Mouse (Mus musculus) B cell, adult 67 days (primary cell): ENCODE results near the gene Tpd52l2. TPM values are rescaled to one million over a fixed set of nuclear protein-coding genes. Genes with fewer than 3 reads are reported as not detected.

Experiments
- total RNA-seq, 2 experiments: library from RNA; stranded (reverse); gene quantifications; 4 replicates each; pipeline ENCODE4 v1.2.4; 2023

Tpd52l2 gene
- total RNA-seq = 10 to 100 TPM; 83.2 to 83.7 TPM

GRCm38 (mm10) chr2:181496831-181497547 lies at the start of gene Tpd52l2:
TSS of gene Tpd52l2 (plus strand) at chr2:181497142.

GRCm38 (mm10) chr2:181459153-181459672 lies 37.7 kb upstream of the Tpd52l2 start, which contains the start of gene Zbtb46:
TSS of gene Zbtb46 (minus strand) at chr2:181459426.

DNA sequence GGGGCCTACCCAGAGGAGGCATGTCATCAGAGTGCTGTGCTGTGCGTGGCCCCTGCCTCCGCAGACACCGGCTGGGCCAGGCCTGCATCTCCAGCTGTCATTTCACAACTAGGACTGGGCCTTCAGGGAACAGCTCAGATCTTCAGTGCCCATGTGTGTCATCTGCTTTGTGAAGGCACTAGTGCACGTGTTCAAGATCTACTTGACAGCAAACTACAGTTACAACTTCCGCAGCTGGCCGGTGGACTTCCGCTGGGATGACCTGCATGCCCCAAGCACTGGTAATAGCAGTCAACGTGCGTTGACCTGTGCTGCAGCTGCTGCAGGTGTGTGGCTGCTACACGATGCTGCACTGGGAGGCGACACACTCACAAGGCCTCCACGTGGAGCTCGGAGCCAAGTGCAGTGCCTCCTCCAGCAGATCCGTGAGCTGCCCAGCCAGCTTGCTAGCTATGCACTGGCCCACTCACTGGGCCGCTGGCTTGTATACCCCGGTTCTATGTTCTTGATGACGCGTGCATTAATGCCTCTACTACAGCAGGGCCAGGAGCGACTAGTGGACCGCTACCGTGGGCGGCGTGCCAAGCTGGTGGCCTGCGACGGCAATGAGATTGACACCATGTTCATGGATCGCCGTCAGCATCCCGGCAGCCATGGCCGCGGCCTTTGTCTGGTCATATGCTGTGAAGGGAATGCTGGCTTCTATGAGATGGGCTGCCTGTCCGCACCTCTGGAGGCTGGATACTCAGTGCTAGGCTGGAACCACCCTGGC lies 3.6 kb upstream of the Tpd52l2 start, which contains the start of gene Abhd16b:
Gene Abhd16b (plus strand): TSS at position 51 of the 772 bp plus-strand sequence.

DNA sequence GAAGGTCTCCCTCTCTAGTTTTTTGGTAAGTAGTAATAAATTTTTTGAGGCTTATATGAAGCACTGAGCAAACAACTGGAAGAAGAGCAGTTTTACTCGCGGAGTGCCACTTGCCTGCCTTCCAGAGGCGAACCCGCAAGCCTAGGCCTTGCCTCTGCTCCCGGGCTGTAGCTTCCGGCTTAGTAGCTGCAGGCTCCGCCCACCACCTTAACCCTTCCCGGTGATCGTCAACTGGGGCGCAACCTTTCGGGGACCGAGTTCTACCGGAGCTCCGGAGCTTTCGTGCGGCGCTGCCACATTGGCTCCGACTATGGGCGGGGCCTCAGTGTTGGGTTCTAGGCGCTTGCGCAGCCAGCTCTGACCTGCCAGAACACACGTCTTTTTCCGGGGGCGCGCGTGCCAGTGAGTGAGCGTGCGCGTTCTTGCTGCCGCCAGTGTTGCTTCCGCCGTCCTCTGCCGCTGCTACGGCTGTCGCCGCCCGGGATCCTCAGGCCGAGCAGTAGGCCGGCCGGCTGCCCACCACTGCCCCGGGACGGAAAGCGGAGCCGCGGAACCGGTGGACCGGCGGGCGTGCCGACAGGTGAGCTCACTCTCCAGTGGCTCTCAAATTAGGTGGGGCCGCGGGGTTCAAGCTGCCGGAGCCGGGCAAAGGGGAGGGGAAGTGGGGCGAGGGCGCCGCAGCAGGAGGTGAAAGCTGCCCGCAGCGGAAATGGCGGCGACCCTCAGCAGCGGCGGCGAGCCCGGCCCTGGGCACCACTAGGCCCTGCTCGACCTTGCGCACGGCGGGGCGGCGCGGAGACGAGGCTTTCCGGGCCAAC lies 23.4 kb downstream of the Tpd52l2 start, which contains the start of gene Dnajc5:
Gene Dnajc5 (plus strand): TSS at position 368 of the 818 bp plus-strand sequence.

Other genes starting within 250 kb of the Tpd52l2 start
- 10 to 100 TPM; 52.0 to 60.7 TPM for gene Gmeb2, start 209.1 kb upstream of the Tpd52l2 start, total RNA-seq
- not detected for gene Stmn3, start 182.6 kb upstream of the Tpd52l2 start, total RNA-seq
- 100 to 1,000 TPM; 109 to 136 TPM for gene Rtel1, start 177.4 kb upstream of the Tpd52l2 start, total RNA-seq
- gene Zgpat, start 132.2 kb upstream of the Tpd52l2 start, total RNA-seq = 10 to 100 TPM; 83.0 to 85.7 TPM
- 100 to 1,000 TPM in 1 of 2 experiments, 10 to 100 TPM in 1; 92.9 to 100 TPM for gene Arfrp1, start 131.7 kb upstream of the Tpd52l2 start, total RNA-seq
- gene Lime1, start 117.1 kb upstream of the Tpd52l2 start, total RNA-seq = 10 to 100 TPM; 62.3 to 74.9 TPM
- gene Zbtb46, start 37.7 kb upstream of the Tpd52l2 start, total RNA-seq = 1 to 10 TPM in 1 of 2 experiments, under 1 TPM in 1; 0.83 to 2.2 TPM
- gene Abhd16b, start 3.9 kb upstream of the Tpd52l2 start, total RNA-seq = not detected
- gene Dnajc5, start 23.3 kb downstream of the Tpd52l2 start, total RNA-seq = 100 to 1,000 TPM; 134 to 138 TPM
- gene Uckl1, start 87.8 kb downstream of the Tpd52l2 start, total RNA-seq = 100 to 1,000 TPM; 186 to 229 TPM
- 10 to 100 TPM; 61.5 to 62.6 TPM for gene Prpf6, start 94.7 kb downstream of the Tpd52l2 start, total RNA-seq
- gene Zfp512b, start 95.7 kb downstream of the Tpd52l2 start, total RNA-seq = 10 to 100 TPM; 31.8 to 51.8 TPM
- gene Samd10, start 102.1 kb downstream of the Tpd52l2 start, total RNA-seq = 10 to 100 TPM; 17.4 to 21.5 TPM
- not detected for gene Gm29797, start 159.9 kb downstream of the Tpd52l2 start, total RNA-seq
- gene Sox18, start 174.5 kb downstream of the Tpd52l2 start, total RNA-seq = under 1 TPM in 1 of 2 experiments, not detected in 1; 0.44 TPM
- 10 to 100 TPM; 23.7 to 26.9 TPM for gene Tcea2, start 183.2 kb downstream of the Tpd52l2 start, total RNA-seq
- gene Rgs19, start 196.8 kb downstream of the Tpd52l2 start, total RNA-seq = 100 to 1,000 TPM; 203 to 209 TPM
- gene Lkaaear1, start 201.3 kb downstream of the Tpd52l2 start, total RNA-seq = not detected
- gene Oprl1, start 217.9 kb downstream of the Tpd52l2 start, total RNA-seq = 1 to 10 TPM in 1 of 2 experiments, under 1 TPM in 1; 0.24 to 1.2 TPM